Mouse (Mus musculus): ENCODE measurements around the gene Gm21976.

Gm21976 gene

DNA sequence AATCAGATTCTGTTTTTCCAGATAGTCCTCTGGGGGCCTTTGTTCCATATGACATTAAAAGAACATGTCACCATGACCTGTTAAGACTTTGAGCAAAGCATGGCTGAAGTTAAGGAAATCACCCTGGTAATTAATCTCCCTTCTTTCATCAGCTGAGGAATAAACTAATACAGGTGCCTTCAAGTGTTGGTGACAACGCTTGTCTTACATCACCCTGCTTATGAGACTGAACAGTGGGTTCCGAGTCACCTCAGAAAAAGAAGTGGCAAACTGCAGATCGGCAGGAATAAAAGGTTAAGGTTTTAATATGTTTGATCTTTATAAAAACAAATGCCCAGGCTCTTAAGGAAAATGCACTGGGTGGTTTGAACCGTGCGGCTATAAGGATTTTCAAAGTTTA, at the start of gene Gm21976:
TSS of gene Gm21976 (plus strand) at position 202 of the 400 bp plus-strand sequence.
- DNase-seq, result no peak

DNA sequence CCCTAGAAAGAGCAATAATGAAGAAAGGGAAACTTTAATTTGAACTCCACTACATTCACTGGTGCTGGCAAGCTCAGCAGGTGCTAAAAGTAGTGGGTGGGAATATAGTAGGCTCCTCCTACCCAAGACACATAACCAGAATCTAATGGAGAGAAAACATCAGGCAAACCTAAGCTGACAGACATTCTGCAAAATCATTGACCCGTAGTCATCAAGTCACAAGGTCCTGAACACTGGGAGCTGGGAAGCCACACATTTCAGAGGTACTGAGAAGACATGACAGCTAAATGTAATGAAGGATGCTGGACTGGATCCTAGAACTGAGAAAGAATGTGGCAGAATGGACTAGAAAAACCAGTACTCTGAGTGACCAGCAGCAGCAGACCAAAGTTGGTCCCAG, 49.2 kb upstream of the Gm21976 start:
- no peak for DNase-seq

DNA sequence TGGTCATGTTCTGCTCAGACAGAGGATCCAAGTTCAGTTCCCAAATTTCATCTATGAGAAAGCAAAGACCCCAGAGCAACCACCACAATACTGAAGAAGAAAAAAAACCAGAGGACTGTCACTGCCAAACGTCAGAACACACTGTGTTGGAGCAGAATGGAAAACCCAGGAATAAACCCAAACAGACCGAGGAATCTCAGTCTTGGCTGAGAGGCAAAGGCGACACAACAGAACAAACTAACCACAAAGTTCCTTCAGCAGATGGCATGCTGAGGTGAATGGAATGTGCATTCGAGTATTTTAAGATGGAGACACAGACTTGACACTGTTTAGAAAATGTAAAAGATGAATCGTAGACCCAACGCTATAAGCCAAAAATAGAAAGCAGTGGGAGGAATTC, 44.2 kb upstream of the Gm21976 start:
- no peak for DNase-seq

DNA sequence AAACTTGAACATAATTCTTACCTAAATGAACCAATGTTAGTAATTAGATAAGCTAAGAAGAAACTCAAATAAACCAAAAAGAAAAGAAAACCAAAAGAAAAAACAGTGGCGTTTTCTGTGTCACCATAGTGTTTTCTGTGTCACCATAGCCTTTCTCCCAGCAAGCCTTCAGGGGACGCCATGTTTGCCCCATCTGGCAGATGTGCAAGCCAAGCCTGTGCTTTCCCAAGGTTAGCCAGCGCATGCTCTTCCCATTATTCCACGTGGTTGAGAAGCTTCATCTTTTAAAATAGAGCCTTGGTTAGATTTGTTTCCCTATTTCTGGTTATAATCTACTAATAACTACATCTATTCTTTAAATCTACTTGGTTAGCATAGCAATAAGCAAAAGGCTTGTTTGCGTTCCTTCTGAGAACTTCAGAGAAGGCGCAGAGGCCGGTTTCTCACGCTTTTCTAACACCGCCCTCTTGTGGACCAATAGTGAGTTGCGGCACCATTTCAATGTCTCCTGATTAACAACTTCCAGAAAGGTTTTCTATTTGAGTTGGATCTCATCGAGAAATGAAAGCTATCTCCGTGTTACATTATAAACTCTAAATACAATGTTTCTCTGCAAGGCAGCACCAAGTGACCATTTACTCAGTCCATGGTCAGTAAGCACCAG, 39.6 kb upstream of the Gm21976 start:
- DNase-seq, result peak; percentile 50 to 87

DNA sequence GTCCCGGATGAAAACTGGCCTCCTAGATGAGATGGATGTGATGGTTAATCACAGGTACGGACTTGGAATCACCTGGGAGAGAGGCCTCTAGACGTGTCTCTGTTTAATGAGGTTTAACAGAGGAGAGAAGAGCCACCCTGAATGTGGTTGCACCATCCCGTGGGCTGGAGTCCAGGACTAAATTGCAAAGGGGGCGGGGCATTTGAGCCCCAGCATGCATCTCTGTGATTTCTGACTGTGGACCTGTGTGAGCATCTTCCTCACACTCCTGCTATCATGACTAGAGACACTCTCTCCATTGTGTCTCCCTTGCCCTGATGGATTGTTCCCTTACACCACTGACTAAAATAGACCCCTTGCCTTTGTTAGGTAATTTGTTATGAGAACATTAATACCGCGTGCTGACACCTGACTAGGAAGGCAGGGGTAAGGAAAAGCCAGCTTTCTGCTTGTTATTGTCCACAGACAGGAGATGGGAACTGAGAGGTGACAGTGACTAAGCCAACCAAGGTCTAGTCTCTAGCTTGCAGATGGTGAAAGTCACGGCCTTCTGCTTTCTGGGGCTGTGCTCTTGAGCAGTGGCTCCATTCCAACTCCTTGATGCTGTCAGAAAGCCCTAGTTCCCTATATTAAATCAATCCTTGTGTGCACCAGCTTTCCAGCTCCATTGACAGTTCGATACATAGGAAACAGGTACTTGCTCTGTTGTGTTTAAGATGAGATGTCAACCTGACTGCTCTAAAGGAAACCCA, 38.0 kb upstream of the Gm21976 start:
- no peak for DNase-seq

DNA sequence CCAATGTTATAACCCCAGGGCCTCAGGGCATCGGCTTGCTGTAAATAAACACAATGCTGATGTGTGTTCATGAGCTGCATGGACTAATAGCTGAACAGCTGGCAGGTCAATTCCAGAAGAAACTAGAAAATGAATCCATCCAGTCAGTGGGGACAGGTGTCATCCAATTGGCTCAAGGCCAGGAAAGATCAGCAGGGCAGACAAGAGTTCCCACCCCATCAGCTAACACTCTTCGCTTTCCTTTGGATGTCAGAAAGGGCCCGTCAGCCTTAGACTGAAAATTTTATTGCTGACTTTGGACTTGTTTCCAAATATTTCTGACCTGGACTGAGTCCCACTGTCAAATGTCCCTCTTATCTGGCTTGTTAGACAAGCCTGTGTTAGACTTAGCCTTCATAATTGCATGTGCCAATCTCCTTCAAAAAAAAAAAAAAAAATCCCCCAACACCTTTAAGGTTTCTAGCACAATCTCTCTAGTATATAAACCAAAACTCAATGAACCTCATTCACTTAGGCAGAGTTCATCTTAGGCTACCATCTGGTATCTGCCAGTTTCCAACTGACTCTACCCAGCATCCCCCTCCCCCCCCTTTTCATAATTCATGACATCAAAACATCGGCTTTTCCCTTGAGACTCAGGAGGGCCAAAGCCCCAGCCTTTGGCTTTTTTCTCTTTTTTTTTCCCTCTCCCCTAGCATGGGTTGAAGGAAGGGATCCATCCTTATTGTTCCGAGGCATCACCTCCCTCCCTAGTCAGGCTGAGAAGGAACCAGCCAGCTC, 34.9 kb upstream of the Gm21976 start:
- peak in 1 of 2 experiments; percentile 5 for DNase-seq

DNA sequence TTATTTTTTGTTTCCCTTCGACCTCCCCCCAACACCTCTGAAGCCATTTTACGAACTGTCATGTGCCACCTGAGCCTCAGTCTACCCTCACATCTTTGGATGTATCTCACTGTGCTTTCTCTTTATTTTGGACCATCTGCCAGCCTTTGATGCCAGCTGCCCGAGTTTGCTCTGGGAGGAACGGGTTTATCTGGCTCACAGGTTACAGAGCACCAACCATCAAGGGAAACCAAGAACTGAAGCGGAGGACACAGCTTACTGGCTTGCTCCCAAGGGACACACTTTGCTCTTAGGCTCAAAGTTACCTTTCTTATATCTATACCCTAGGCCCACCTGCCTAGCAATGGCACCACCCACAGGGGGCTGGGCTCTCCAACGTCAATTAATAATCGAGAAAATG, 34.3 kb upstream of the Gm21976 start:
- no peak for DNase-seq

DNA sequence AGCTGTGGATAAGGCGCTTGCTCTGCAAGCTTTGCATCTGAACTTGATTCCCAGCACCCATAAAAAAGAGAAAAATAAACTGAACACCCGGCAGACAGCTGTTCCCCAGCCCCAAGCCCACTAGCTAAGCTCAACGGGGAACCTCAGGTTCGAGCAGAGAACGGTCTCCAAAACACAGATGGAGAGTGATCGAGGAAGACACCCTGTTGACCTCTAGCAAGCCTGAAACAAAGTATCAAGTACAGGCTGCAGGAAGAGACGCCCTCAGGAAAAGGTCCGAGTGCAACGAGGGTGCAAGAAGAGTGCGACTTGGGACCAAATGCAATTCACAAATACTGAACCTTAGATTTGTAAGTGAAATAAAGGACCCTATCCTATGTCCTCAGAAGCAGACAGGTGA, 30.1 kb upstream of the Gm21976 start:
- DNase-seq, result no peak

DNA sequence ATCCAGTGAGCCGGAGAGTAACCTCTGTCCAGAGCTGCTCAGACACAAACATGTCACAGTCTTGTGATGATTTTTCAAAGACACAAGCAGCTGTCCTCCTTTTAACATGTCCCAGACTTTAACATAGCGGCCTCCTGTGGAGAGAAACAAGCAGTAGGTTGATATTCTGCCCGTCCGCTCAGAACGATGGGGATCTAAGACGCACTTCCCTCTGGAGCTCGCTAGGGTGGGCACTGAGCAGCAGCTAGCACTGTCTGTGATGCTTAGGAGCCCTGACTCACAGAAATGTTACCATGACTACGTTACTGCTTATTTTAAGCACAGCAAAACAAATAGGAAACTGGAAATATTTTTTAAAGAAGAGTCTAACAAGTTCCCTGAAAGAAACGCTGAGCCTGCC, 24.8 kb upstream of the Gm21976 start:
- no peak for DNase-seq

DNA sequence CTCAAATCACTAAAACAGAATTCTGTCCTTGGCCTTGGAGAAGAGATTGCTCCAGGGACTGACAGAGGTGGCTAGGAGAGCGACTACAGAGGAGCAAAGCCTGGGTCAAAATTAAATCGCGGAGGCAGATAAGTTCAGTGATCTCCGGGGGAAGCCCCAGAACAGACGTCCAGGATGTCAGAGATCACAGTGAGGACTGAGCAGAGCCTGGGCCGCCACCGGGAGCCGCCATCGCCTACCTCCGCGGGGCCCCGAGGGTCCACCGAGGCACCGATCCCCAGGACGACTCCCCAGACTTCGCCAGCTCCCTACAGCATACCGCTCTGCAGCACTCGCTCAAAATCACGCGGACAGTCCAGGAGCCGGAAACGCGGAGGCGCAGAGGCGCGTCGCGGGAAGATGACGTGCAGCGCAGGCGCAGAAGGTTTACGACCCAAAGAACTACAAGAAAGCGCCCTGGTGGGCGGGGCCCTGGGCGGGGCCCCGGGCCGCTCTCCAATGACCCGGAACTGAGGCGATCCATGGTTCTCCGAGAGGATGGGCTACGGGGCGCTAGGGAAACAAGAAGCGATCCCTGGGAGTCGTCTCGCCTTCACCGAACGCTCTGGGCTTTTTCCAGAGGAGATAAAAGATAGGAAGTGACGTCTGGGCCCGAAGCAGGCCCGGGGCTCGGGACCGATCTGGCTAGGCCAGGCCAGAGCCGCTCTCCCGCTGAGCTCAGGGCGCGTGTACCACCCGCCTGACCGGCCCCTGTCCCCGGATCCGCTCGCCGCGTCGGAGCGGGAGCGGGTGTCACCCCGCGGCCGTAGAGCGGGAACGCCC, 16.8 kb upstream of the Gm21976 start, which contains the start of the genes Utp15 and Ankra2:
TSS of gene Utp15 (minus strand) at position 406 of the 822 bp plus-strand sequence.
TSS of gene Ankra2 (plus strand) at position 439 of the 822 bp plus-strand sequence.
- peak; percentile 98 to 99 for DNase-seq

DNA sequence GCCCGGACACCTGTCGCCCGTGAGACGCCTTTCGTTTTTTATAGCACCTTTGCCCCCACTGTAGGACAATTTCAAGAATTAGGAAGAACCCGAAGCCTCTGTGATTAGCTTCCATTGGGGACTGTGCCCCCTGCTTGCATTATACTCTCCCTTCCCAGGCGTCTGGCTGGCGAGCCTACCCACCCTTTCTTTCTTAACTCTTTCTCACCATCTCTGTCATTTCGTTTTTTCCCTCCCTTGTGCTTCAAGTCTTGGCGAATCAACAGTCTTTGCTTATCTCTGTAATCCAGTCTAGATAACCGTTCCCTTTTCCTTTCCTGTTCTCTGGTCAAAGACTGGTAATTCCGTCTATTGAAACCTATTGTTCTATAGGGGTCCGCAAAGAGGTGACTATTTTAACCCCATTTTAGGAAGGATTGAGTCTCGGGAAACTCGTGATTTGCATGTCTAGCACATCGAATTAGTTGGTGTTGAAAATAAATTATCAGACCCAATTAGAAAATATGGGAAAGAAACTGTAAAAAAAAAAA, 16.2 kb upstream of the Gm21976 start:
- no peak for DNase-seq

DNA sequence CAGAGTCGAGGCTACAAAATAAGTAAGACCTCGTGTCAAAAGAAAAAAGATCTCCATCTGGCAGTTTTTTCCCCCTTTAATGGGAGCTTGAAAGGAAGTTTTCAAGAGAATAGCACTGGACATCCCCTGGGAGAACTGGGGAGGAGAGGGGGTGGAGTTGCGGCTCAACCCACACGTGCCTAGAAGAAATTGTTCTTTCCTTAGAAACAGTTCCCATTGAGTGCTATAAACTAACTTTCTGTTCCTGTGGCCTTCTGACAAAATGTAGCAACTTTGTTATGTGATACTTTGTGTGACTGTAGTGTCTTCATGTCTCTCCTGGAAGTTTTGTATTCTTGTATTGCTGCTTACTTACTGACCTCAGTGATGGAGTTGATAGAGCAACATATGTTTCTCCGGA, 15.6 kb upstream of the Gm21976 start:
- DNase-seq, result no peak

DNA sequence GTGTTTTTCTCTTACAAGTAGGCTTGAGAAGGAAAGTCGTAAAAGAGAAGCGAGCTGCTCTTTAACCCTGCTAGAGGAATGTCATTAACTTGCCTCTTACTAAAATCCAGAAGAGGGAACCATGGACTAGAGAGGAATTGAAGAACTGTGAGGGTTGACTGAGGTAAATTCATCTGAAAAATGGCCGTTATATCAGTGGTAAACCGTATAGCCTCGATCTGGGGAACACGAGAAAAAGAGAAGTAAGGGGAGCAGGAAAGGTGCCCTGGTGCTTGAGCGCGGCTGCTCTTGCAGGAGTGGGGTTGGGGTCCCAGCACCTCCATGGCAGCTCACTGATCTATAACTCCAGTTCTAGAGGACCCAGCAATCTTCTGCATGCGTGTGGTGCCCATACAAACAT, 5.7 kb upstream of the Gm21976 start:
- DNase-seq, result no peak

DNA sequence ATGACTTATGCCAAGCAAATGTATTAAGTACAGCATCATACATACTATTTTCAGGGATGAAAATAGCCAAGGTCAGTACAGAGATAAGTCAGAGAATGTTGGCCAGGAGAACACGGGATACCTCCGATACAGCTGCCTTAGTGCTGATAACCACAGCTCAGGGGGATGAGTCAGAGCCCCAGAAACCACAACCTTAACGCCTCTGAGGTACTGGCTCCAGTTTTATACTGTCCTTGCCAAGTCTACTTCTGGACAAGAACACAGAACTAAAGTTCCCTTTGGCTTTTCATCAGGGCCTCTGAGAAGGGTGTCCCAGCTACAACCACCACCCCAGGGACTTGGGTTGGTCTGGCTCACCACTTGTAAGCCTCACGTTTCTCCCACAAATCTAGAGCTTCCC, 4.0 kb upstream of the Gm21976 start:
- DNase-seq, result no peak

DNA sequence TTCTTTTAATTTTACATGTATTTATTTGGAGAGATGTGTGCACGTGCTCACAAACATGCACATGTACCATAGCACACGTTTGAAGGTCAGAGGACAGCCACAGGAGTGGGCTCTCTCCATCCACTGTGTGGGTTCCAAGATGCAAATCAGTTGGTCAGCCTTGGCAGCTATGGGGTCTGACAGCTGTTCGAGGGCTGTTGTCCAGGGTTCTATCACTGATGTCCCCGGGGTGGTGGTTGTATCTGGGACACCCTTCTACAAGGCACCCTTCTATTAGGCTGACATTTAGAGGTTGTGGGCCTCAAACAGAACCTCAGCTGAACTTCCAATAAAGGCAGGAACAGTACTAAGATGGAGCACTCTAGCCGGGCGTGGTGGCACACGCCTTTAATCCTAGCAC, 3.4 kb upstream of the Gm21976 start:
- DNase-seq, result no peak

DNA sequence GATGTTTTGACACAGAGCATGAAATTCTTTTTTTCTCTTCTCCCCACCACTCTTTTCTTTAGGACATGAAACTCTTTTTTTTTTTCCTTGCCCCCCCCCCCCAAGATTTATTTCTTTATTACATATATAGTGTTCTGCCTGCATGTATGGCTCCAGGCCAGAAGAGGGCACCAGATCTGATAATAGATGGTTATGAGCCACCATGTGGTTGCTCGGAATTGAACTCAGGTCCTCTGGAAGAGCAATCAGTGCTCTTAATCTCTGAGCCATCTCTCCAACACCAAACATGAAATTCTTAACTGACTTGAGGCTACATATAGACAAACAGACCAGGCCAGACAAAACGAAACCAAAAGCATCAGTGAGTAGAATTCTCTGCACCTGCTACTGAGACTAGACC, 2.2 kb upstream of the Gm21976 start:
- no peak for DNase-seq

DNA sequence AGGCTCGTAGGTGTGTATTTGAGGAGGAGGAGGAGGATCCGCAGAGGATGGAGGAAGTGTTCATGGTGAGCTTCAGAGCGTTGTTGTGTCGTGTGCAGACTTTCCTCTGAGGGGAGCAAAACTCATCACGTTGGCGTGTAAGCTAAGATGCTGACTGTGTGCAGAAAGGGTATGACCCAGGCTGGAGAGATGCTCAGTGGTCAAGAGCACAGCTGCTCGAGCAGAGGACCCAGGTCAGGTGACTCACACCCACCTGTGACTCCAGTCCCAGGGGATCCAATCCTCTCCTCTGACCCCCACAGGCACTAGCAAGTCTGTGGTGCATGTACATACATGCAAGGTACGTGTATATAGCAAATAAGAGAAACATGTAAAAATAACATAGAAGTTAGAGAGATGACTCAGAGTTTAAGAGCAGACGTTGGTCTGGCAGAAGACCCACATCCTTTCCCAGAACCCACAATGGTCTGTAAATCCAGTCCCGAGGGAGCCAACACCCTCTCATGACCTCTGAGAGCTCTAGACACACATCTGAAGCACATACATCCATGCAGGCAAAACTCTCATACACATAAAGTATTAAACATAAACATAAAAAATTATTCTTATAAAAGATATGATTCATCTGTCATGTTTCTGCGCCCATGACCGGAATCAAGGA, 1.4 kb downstream of the Gm21976 start:
- DNase-seq, result no peak

DNA sequence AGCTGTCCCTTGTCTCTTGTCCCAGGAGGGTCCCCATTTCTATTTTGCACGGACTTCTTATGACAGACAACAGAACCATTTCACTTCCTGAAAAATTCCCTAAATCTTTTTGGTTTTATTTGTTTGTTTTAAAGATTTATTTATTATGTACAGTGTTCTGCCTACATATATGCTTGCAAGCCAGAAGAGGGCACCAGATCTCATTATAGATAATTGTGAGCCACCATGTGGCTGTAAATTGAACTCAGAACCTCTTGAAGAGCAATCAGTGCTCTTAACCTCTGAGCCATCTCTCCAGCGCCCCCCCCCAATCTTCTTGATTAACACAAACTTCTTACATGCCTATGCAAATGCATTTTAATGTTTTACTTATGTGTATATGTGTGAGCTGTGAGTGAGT, 11.0 kb downstream of the Gm21976 start:
- DNase-seq, result no peak

DNA sequence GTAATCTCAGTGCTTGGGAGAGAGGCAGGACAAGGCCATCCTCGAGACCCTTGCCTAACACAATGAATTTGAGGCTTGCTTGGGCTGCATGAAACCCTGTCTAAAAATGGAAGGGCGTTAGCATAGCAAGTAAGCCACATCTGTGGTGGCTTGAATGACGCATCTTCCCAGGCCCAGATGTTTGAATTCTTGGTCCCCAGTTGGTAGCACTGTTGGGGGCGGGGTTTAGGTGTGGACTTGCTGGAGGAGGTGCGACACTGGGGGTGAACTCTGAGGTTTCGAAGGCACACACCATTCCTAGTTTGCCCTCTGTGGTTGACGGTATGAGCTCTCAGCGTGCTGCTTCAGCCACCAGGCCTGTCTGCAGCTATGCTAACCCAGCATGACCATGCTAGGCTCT, 12.0 kb downstream of the Gm21976 start:
- no peak for DNase-seq

DNA sequence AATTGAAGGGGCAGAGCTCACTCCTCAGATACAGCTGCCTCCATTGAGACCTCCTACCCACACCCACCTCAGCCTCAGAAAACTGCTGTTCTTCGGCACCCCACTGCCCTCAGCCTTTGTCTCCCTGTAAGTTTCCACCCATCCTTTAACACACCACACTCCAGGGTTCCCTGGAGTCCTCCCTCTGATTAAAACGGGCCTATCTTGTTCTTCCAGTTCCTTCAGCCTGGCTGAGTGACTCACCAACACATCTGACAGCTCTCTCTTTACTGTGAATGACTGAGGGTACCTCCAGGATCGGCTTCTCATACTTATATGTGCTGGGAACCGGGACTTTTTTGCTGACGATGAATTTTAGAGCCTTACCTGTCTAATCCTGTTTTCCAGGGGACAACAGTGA, 16.4 kb downstream of the Gm21976 start:
- DNase-seq, result no peak

DNA sequence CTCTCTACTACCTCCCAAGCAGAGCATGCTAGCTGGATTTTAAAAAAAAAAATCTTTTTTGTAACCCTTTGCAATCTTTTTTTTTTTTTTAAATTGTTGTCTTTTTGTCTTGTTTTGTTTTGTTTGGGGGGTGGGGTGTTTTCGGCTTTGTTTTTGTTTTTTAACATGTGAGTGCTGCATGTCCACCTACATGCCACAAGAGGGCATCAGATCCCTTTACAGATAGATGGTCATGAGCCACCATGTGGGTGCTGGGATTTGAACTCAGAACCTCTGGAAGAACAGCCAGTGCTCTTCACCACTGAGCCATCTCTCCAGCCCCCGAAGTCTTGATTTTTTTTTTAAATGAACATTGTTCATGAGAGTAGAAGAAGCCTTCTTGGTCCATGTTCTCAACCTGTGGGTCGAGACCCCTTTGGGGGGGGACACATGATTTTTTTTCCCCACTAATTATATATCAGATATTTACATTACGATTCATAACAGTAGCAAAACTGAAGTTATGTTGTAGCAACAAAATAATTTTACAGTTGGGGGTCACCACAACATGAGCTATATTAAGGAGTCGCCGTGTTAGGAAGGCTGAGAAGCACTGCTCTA, 18.3 kb downstream of the Gm21976 start:
- DNase-seq, result no peak

All from kidney, postnatal 36 days (tissue).